Mouse (Mus musculus): ENCODE results near the gene Asic4. TPM values are rescaled to one million over a fixed set of nuclear protein-coding genes. Genes with fewer than 3 reads are reported as not detected.

Asic4 gene
- polyA plus RNA-seq, 1 experiment, result 0.02 TPM

DNA sequence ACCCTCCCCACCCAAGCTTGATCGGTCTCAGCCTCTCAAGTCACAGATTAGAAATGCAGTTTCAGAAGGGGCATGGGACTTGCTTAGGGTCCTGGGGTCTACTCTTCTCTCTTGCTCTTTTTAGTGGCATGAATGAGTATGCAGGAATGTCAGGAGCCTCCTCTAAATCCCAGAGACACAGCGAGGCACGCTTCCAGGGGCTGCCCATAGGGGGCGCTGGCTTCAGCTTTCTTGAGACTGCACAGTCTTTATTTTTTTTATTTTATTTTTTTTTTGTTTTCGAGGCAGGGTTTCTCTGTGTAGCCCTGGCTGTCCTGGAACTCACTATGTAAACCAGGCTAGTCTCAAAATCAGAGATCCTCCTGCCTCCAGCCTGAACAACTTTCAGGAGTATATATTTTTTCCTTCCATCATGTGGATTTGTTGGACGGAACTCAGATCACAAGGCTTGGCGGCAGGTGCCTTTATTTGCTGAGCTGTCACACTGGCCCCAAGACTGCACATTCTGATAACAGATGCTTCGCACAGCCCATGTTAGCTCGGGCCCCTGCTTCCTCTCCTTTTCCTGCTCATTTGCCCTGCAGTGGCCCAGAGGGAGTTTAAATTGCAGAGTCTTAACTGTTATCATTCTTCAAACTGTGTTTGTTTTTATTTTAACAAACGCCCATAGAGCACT is 24.3 kb upstream of the Asic4 start:
- Histone ChIP-seq H3K27me3 (ENCODE audit: control insufficient read depth, insufficient read depth, low read length) (peaks cover 19% of the 10 kb centered on the region), H3K4me3 (ENCODE audit: extremely low read depth, insufficient read depth, insufficient read length) (no peak overlapping the region), H3K4me1 (ENCODE audit: control insufficient read depth, insufficient read depth, insufficient read length) (no peaks in the 10 kb centered on the region; the same call in 1 of the 2 replicates), H3K36me3 (ENCODE audit: control insufficient read depth, insufficient read depth, low read length) (no peaks in the 10 kb centered on the region), H3K27ac (ENCODE audit: insufficient read depth, low read length) (no peak overlapping the region)
- WGBS, result 32% methylated on average over 10 of the region's 10 CpGs
- peak; percentile 73; the same call in 1 of the 2 replicates for TF ChIP-seq CTCF (IDR thresholded peaks at IDR 0.05; ENCODE audit: extremely low read depth, insufficient read depth, insufficient read length, insufficient replicate concordance)
- no peak for TF ChIP-seq POLR2A (IDR thresholded peaks at IDR 0.05; ENCODE audit: low read depth, low read length)
- DNase-seq (ENCODE audit: low read depth in 1 of 2, low spot score in 2 of 2), result no peak

DNA sequence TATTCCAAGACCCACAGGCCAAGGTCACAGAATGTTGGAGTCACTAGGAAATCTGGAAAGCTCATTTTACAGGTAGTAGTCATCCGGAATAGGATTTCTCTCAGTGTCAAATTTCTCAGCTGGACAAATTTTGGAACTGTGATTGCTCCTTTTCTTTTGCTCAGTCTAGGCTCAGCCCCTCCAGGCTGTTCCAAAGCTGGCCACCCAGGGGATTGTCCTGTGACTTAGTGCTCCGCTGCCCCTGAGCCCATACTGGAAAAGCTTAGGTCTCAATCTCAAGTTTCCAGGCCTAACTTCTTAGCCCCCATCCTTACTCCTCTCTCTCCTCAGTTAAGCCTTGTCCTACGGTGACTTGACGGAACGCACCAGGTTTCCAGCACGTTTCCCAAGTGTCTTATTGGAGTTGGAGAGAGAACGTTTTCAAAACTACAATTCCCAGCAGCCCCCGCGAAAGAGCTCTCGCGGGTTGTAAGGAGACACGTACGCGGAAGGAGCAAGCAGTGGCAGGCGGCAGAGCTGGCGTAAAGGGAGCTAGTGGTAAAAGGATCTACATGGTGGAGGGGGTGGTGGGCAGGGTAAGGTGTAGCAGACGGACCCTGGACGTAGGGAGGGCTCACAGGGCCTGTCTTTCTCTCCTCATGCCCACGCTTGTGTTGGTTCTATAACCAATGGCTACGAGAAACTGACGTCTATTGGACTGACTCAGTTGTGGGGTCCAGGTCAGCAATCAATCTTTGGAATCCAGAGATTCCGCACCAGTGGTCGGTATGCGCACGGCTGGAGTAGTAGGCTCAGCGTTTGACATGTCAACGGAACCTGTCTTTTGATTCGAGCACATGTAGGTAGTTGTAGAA is 14.5 kb upstream of the Asic4 start, which contains the start of gene Gmppa:
Gene Gmppa (plus strand): TSS at position 456 of the 854 bp plus-strand sequence.
- Histone ChIP-seq H3K36me3 (ENCODE audit: control insufficient read depth, insufficient read depth, low read length) (peaks cover 1% of the 10 kb centered on the region; the same call in 1 of the 2 replicates), H3K27me3 (ENCODE audit: control insufficient read depth, insufficient read depth, low read length) (no peaks in the 10 kb centered on the region), H3K4me1 (ENCODE audit: control insufficient read depth, insufficient read depth, insufficient read length) (peaks cover 8% of the 10 kb centered on the region; the same call in 1 of the 2 replicates), H3K27ac (ENCODE audit: insufficient read depth, low read length) (no peak within 1 kb of the TSS), H3K4me3 (ENCODE audit: extremely low read depth, insufficient read depth, insufficient read length) (peak within 1 kb of the TSS; percentile 82)
- peak; percentile 28 to 68 for DNase-seq (ENCODE audit: low read depth in 1 of 2, low spot score in 2 of 2)
- 9% methylated on average over 28 of the region's 28 CpGs for WGBS
- no peak for TF ChIP-seq CTCF (IDR thresholded peaks at IDR 0.05; ENCODE audit: extremely low read depth, insufficient read depth, insufficient read length, insufficient replicate concordance)
- TF ChIP-seq POLR2A (IDR thresholded peaks at IDR 0.05; ENCODE audit: low read depth, low read length), result peak; percentile 81

- Histone ChIP-seq H3K27me3 (ENCODE audit: control insufficient read depth, insufficient read depth, low read length) (no peaks in the 10 kb centered on the region), H3K36me3 (ENCODE audit: control insufficient read depth, insufficient read depth, low read length) (peaks cover 5% of the 10 kb centered on the region; the same call in 1 of the 2 replicates), H3K4me3 (ENCODE audit: extremely low read depth, insufficient read depth, insufficient read length) (no peak overlapping the region), H3K27ac (ENCODE audit: insufficient read depth, low read length) (no peak overlapping the region), H3K4me1 (ENCODE audit: control insufficient read depth, insufficient read depth, insufficient read length) (peaks cover 8% of the 10 kb centered on the region; the same call in 1 of the 2 replicates)
- TF ChIP-seq POLR2A (IDR thresholded peaks at IDR 0.05; ENCODE audit: low read depth, low read length) (no peak), CTCF (IDR thresholded peaks at IDR 0.05; ENCODE audit: extremely low read depth, insufficient read depth, insufficient read length, insufficient replicate concordance) (no peak)
- DNase-seq (ENCODE audit: low read depth in 1 of 2, low spot score in 2 of 2), result no peak
- 91% methylated on average over 9 of the region's 9 CpGs for WGBS
Measured at GRCm38 (mm10) chr1:75438782-75439181, 11.5 kb upstream of the Asic4 start.

GRCm38 (mm10) chr1:75440661-75441060 is 9.6 kb upstream of the Asic4 start:
- Histone ChIP-seq H3K27me3 (ENCODE audit: control insufficient read depth, insufficient read depth, low read length) (no peaks in the 10 kb centered on the region), H3K36me3 (ENCODE audit: control insufficient read depth, insufficient read depth, low read length) (peaks cover 5% of the 10 kb centered on the region; the same call in 1 of the 2 replicates), H3K27ac (ENCODE audit: insufficient read depth, low read length) (no peak overlapping the region), H3K4me1 (ENCODE audit: control insufficient read depth, insufficient read depth, insufficient read length) (peaks cover 6% of the 10 kb centered on the region; the same call in 1 of the 2 replicates), H3K4me3 (ENCODE audit: extremely low read depth, insufficient read depth, insufficient read length) (no peak overlapping the region)
- DNase-seq (ENCODE audit: low read depth in 1 of 2, low spot score in 2 of 2), result no peak
- 93% methylated on average over 7 of the region's 7 CpGs for WGBS
- TF ChIP-seq POLR2A (IDR thresholded peaks at IDR 0.05; ENCODE audit: low read depth, low read length) (no peak), CTCF (IDR thresholded peaks at IDR 0.05; ENCODE audit: extremely low read depth, insufficient read depth, insufficient read length, insufficient replicate concordance) (no peak)

DNA sequence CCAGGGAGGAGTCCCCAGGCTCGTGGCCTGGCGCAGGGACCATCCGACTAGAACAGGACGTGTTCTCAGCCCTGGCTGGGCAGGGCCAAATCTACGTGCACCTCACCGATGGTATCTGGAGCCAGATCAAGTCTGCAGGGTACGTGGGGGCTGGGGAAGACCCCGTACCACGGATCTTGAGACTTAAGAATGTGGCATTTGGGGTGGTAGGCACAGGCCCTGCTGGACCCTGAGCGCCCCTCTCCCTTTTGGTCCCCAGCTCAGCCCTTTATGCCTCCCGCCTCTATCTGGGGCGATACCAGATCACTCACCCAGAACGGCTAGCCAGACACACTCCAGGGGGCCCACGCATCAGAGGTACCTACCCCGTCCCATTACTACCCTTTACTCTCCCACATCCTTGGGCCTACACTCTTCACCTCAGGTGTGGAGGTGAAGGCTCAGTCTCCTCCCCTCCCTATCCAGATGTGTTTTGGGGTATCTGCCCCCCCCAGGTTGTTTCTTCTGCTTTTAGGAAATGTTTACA is 8.7 kb upstream of the Asic4 start:
- 93% methylated on average over 15 of the region's 15 CpGs for WGBS
- no peak overlapping the region for H3K4me3 ChIP-seq (ENCODE audit: extremely low read depth, insufficient read depth, insufficient read length)
- TF ChIP-seq POLR2A (IDR thresholded peaks at IDR 0.05; ENCODE audit: low read depth, low read length) (no peak), CTCF (IDR thresholded peaks at IDR 0.05; ENCODE audit: extremely low read depth, insufficient read depth, insufficient read length, insufficient replicate concordance) (no peak)
- H3K27me3 ChIP-seq (ENCODE audit: control insufficient read depth, insufficient read depth, low read length), result peaks cover 2% of the 10 kb centered on the region; the same call in 1 of the 2 replicates
- H3K4me1 ChIP-seq (ENCODE audit: control insufficient read depth, insufficient read depth, insufficient read length), result peaks cover 3% of the 10 kb centered on the region; the same call in 1 of the 2 replicates
- DNase-seq (ENCODE audit: low read depth in 1 of 2, low spot score in 2 of 2), result no peak
- peaks cover 5% of the 10 kb centered on the region; the same call in 1 of the 2 replicates for H3K36me3 ChIP-seq (ENCODE audit: control insufficient read depth, insufficient read depth, low read length)
- H3K27ac ChIP-seq (ENCODE audit: insufficient read depth, low read length), result no peak overlapping the region

DNA sequence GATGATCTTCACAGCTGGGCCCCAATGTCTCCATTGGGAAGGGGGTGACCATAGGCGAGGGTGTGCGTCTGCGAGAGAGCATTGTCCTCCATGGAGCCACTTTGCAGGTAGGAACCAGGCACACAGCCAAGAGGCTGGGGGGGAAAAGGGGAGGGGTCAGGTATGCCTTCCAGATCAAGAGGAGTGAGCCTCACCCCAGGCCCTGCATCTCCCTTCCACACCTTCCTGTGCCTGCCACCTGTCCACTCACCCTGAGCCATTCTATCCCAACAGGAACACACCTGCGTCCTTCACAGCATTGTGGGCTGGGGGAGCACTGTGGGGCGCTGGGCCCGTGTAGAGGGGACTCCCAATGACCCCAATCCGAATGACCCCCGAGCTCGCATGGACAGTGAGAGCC is 8.1 kb upstream of the Asic4 start:
- Histone ChIP-seq H3K4me3 (ENCODE audit: extremely low read depth, insufficient read depth, insufficient read length) (no peak overlapping the region), H3K27ac (ENCODE audit: insufficient read depth, low read length) (no peak overlapping the region), H3K27me3 (ENCODE audit: control insufficient read depth, insufficient read depth, low read length) (peaks cover 6% of the 10 kb centered on the region), H3K36me3 (ENCODE audit: control insufficient read depth, insufficient read depth, low read length) (peaks cover 5% of the 10 kb centered on the region; the same call in 1 of the 2 replicates), H3K4me1 (ENCODE audit: control insufficient read depth, insufficient read depth, insufficient read length) (peaks cover 2% of the 10 kb centered on the region; the same call in 1 of the 2 replicates)
- WGBS, result 87% methylated on average over 9 of the region's 9 CpGs
- DNase-seq (ENCODE audit: low read depth in 1 of 2, low spot score in 2 of 2), result no peak
- TF ChIP-seq CTCF (IDR thresholded peaks at IDR 0.05; ENCODE audit: extremely low read depth, insufficient read depth, insufficient read length, insufficient replicate concordance) (no peak), POLR2A (IDR thresholded peaks at IDR 0.05; ENCODE audit: low read depth, low read length) (no peak)
